Mouse (Mus musculus): ENCODE data around the gene Muc1. TPM values are rescaled to one million over a fixed set of nuclear protein-coding genes. Genes with fewer than 3 reads are reported as not detected.

Muc1 gene
- polyA plus RNA-seq, 1 experiment, result 1.5 TPM

- H3K4me1 ChIP-seq (ENCODE audit: control insufficient read depth, insufficient read depth, low read length), result no peaks in the 10 kb centered on the region
- no peaks in the 10 kb centered on the region for H3K36me3 ChIP-seq (ENCODE audit: control insufficient read depth, insufficient read depth, low read length, poor library complexity, severe bottlenecking)
- H3K9me3 ChIP-seq (replicated peaks; ENCODE audit: control insufficient read depth, insufficient read depth, low read length, poor library complexity, severe bottlenecking), result no peaks in the 10 kb centered on the region
- H3K9ac ChIP-seq (ENCODE audit: low read depth, poor library complexity, severe bottlenecking), result no peak overlapping the region
- H3K4me3 ChIP-seq (ENCODE audit: low read depth, low read length), result no peak overlapping the region
- H3K27me3 ChIP-seq (ENCODE audit: control insufficient read depth, insufficient read depth, low read length, poor library complexity, severe bottlenecking), result no peaks in the 10 kb centered on the region
- TF ChIP-seq EP300 (IDR thresholded peaks at IDR 0.05; ENCODE audit: insufficient read depth, low read depth, low read length), result no peak
- TF ChIP-seq POLR2A (IDR thresholded peaks at IDR 0.05; ENCODE audit: insufficient read depth, low read length), result no peak
- no peak for TF ChIP-seq CTCF (IDR thresholded peaks at IDR 0.05; ENCODE audit: low read depth, low read length)
- H3K27ac ChIP-seq (ENCODE audit: insufficient read depth, low read length), result no peak overlapping the region
These were observed 3.8 kb downstream of the Muc1 start for GRCm38 (mm10) chr3:89232614-89233013.

DNA sequence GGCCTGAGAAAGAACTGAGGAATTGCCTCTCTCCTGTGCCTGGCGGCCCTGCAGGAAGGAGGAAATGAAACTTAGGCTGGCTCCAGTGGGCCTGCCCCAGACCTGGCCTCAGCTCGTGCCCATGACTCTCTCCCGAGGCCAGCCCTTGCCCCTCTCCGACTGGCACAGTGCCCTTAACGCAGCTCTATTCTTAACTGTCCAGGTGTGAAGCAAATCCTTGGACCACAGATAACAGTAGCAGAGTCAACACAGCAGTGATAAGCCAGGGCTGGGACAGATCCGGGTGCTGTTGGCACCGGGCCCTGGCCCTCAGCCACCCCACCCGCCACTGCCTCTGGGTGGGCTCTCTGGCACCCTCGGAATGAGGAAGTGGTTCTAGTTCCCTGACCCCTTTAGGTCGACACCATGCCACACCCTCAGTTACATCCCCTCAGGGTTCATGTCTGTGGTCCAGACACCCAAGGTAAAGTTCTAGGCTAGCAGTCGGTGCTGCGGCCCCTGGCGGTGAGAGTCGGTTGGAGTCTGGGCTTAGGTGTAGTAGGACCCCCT is 4.8 kb downstream of the Muc1 start:
- Histone ChIP-seq H3K36me3 (ENCODE audit: control insufficient read depth, insufficient read depth, low read length, poor library complexity, severe bottlenecking) (no peaks in the 10 kb centered on the region), H3K27ac (ENCODE audit: insufficient read depth, low read length) (no peak overlapping the region), H3K9ac (ENCODE audit: low read depth, poor library complexity, severe bottlenecking) (no peak overlapping the region), H3K9me3 (replicated peaks; ENCODE audit: control insufficient read depth, insufficient read depth, low read length, poor library complexity, severe bottlenecking) (no peaks in the 10 kb centered on the region), H3K4me3 (ENCODE audit: low read depth, low read length) (no peak overlapping the region), H3K4me1 (ENCODE audit: control insufficient read depth, insufficient read depth, low read length) (no peaks in the 10 kb centered on the region), H3K27me3 (ENCODE audit: control insufficient read depth, insufficient read depth, low read length, poor library complexity, severe bottlenecking) (no peaks in the 10 kb centered on the region)
- TF ChIP-seq POLR2A (IDR thresholded peaks at IDR 0.05; ENCODE audit: insufficient read depth, low read length) (no peak), CTCF (IDR thresholded peaks at IDR 0.05; ENCODE audit: low read depth, low read length) (peak; percentile 18)

- Histone ChIP-seq H3K4me1 (ENCODE audit: control insufficient read depth, insufficient read depth, low read length) (no peaks in the 10 kb centered on the region), H3K9ac (ENCODE audit: low read depth, poor library complexity, severe bottlenecking) (no peak overlapping the region), H3K9me3 (replicated peaks; ENCODE audit: control insufficient read depth, insufficient read depth, low read length, poor library complexity, severe bottlenecking) (no peaks in the 10 kb centered on the region), H3K27ac (ENCODE audit: insufficient read depth, low read length) (no peak overlapping the region), H3K36me3 (ENCODE audit: control insufficient read depth, insufficient read depth, low read length, poor library complexity, severe bottlenecking) (no peaks in the 10 kb centered on the region; the same call in 1 of the 2 replicates), H3K27me3 (ENCODE audit: control insufficient read depth, insufficient read depth, low read length, poor library complexity, severe bottlenecking) (no peaks in the 10 kb centered on the region), H3K4me3 (ENCODE audit: low read depth, low read length) (no peak overlapping the region)
- TF ChIP-seq POLR2A (IDR thresholded peaks at IDR 0.05; ENCODE audit: insufficient read depth, low read length) (no peak), CTCF (IDR thresholded peaks at IDR 0.05; ENCODE audit: low read depth, low read length) (no peak), EP300 (IDR thresholded peaks at IDR 0.05; ENCODE audit: insufficient read depth, low read depth, low read length) (no peak)
These were observed 7.7 kb downstream of the Muc1 start for GRCm38 (mm10) chr3:89236516-89236915.

DNA sequence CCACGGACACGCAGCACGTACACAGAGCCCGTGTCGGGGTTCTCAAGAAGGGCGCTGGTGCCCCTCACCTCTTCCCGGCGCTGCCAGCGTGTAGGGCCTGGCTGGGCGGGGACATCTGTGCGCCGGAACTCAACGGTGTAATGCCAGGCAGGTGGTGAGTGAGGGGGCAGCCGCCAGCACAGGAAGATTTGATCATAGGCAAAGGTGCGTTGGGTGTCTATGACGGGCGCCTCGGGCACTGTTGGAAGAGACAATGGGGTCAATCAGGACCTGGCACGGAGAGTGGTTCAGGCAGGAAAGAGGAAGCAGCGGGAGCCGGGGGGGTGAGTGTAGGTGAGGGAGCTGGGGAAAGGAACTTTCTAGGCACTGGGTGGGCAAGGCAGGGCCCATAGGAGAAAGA is 8.8 kb downstream of the Muc1 start:
- H3K27me3 ChIP-seq (ENCODE audit: control insufficient read depth, insufficient read depth, low read length, poor library complexity, severe bottlenecking), result no peaks in the 10 kb centered on the region
- H3K36me3 ChIP-seq (ENCODE audit: control insufficient read depth, insufficient read depth, low read length, poor library complexity, severe bottlenecking), result no peaks in the 10 kb centered on the region; the same call in 1 of the 2 replicates
- H3K9ac ChIP-seq (ENCODE audit: low read depth, poor library complexity, severe bottlenecking), result no peak overlapping the region
- no peak for TF ChIP-seq CTCF (IDR thresholded peaks at IDR 0.05; ENCODE audit: low read depth, low read length)
- no peak for TF ChIP-seq POLR2A (IDR thresholded peaks at IDR 0.05; ENCODE audit: insufficient read depth, low read length)
- TF ChIP-seq EP300 (IDR thresholded peaks at IDR 0.05; ENCODE audit: insufficient read depth, low read depth, low read length), result no peak
- no peak overlapping the region for H3K27ac ChIP-seq (ENCODE audit: insufficient read depth, low read length)
- H3K4me1 ChIP-seq (ENCODE audit: control insufficient read depth, insufficient read depth, low read length), result no peaks in the 10 kb centered on the region
- no peaks in the 10 kb centered on the region for H3K9me3 ChIP-seq (replicated peaks; ENCODE audit: control insufficient read depth, insufficient read depth, low read length, poor library complexity, severe bottlenecking)
- H3K4me3 ChIP-seq (ENCODE audit: low read depth, low read length), result peak overlapping the region; percentile 2; the same call in 1 of the 2 replicates

DNA sequence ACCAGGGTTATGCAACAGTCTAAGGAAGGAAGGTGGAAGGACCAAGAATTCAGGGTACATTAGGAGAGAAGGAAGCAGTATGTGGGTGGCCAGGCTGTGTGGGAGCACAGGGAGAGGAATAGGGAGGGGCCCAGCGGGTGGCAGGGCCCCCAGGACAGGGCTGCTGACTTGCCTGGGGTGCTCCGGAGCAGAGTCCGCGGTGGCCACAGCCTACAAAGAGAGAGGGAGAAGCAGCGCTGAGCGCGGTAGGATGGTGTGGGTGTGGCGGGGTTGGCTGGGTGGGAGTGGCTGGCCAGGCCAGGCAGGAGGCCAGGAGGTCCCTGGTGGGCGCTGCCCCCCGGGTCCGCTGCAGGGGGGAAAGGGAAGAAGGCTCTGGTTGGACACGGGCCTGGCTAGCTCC is 9.6 kb downstream of the Muc1 start:
- Histone ChIP-seq H3K27me3 (ENCODE audit: control insufficient read depth, insufficient read depth, low read length, poor library complexity, severe bottlenecking) (no peaks in the 10 kb centered on the region), H3K36me3 (ENCODE audit: control insufficient read depth, insufficient read depth, low read length, poor library complexity, severe bottlenecking) (no peaks in the 10 kb centered on the region; the same call in 1 of the 2 replicates), H3K9me3 (replicated peaks; ENCODE audit: control insufficient read depth, insufficient read depth, low read length, poor library complexity, severe bottlenecking) (no peaks in the 10 kb centered on the region), H3K27ac (ENCODE audit: insufficient read depth, low read length) (no peak overlapping the region), H3K9ac (ENCODE audit: low read depth, poor library complexity, severe bottlenecking) (no peak overlapping the region), H3K4me3 (ENCODE audit: low read depth, low read length) (no peak overlapping the region), H3K4me1 (ENCODE audit: control insufficient read depth, insufficient read depth, low read length) (no peaks in the 10 kb centered on the region)
- TF ChIP-seq CTCF (IDR thresholded peaks at IDR 0.05; ENCODE audit: low read depth, low read length) (no peak), EP300 (IDR thresholded peaks at IDR 0.05; ENCODE audit: insufficient read depth, low read depth, low read length) (no peak), POLR2A (IDR thresholded peaks at IDR 0.05; ENCODE audit: insufficient read depth, low read length) (no peak)

DNA sequence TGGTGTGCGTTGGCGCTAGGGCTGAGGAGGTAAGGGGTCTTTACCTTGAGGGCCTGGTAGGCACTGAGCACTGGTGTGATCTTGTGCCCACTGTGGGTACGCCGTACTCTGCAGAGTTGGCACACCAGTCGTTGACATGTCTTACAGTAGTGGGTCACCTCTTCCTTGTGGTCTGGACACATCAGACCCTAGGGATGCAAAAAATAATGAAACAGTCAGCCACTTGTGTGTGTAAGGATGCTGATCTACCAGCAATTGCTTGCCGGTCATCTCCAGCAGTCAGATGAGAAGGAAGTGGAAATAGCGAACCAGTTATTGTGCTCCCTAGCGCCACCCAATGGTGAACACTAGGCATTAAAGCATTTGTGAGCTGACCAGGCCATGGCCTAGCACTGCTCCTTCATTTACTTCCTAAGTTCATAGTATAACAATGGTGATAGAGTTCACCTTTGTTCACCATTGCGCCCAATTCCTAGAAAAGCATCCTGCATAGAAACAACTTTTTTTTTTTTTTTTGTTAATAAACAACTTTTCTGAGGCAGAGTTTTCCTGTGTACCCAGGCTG is 13.6 kb downstream of the Muc1 start:
- no peak overlapping the region for H3K9ac ChIP-seq (ENCODE audit: low read depth, poor library complexity, severe bottlenecking)
- peaks cover 2% of the 10 kb centered on the region for H3K4me1 ChIP-seq (ENCODE audit: control insufficient read depth, insufficient read depth, low read length)
- H3K36me3 ChIP-seq (ENCODE audit: control insufficient read depth, insufficient read depth, low read length, poor library complexity, severe bottlenecking), result no peaks in the 10 kb centered on the region; the same call in 1 of the 2 replicates
- H3K27me3 ChIP-seq (ENCODE audit: control insufficient read depth, insufficient read depth, low read length, poor library complexity, severe bottlenecking), result no peaks in the 10 kb centered on the region
- no peak for TF ChIP-seq POLR2A (IDR thresholded peaks at IDR 0.05; ENCODE audit: insufficient read depth, low read length)
- no peak for TF ChIP-seq EP300 (IDR thresholded peaks at IDR 0.05; ENCODE audit: insufficient read depth, low read depth, low read length)
- no peak for TF ChIP-seq CTCF (IDR thresholded peaks at IDR 0.05; ENCODE audit: low read depth, low read length)
- H3K27ac ChIP-seq (ENCODE audit: insufficient read depth, low read length), result no peak overlapping the region
- no peak overlapping the region for H3K4me3 ChIP-seq (ENCODE audit: low read depth, low read length)
- no peaks in the 10 kb centered on the region for H3K9me3 ChIP-seq (replicated peaks; ENCODE audit: control insufficient read depth, insufficient read depth, low read length, poor library complexity, severe bottlenecking)

All from ES-Bruce4 (cell line).